Mouse (Mus musculus) embryo, embryonic 10.5 days (tissue): Measurements from ENCODE around the gene Pnpla2.
A peak's percentile ranks its signal among the peaks of the same experiment; 100 is the strongest.
"Not testable (repeated sequence)": the region's sequence is repeated elsewhere in the genome, so short reads cannot be mapped to it uniquely, and the experiment has no call there.

ENCODE experiments used
- DNase-seq: peaks from one replicate; pipeline ENCODE4 v3.0.0-alpha.2; 2015; ENCODE audit warnings: low spot score

Pnpla2 gene

DNA sequence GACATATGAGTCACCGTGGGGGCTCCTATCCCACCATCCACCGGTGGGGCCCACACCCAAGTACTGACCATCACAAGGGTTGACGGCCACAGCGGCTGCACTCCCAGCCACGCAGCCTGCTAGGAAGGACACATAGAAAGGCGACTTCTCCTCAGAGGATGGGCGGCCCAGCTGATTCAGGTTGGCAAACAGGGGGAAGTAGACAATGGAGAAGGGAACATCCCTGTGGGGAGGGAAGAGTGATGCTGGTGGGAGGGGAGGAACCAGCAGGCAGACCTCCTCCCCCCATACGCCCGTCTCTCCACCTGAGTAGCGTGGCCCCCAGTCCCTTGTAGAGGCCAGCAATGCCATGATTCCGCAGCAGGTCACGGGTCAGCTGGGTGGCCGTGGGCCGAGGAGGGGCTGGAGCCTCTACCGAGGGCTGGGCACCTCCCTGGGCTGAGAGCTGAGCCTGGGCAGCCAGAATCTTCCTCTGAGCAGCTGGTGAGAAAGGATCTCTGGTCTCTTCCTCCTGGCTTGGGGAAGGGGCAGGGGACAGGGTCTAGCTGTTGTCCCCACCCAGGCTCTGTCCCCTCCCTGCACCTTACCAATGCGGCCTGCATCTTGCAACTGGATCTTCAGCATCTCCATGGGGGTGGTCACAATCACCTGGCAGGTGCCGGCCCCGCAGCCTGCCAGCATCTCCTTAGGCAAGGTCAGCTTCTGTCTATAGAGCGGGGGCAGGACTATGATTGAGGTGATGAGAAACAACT lies 23.4 kb upstream of the Pnpla2 start:
- DNase-seq = no peak

DNA sequence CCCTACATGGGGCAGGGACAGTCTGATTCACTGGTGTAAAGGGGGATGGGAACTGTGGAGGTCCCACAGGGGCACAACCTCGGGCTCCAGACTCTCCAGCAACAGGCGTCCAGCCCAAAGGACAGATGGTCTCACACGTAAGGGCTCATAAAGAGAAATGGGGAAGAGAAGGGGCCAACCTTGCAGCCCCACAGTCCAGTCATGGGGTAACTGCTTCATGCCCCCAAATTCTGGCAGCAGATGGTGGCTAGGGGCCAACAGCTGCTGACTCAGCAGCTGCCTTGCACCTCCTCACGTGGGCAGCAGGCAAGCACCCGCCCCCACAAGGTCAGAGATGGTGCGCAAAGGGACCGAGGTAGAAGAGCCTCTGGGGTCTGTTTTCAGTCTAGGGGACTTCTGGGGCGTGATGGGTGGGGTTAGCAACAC lies 22.8 kb upstream of the Pnpla2 start:
- DNase-seq = no peak

DNA sequence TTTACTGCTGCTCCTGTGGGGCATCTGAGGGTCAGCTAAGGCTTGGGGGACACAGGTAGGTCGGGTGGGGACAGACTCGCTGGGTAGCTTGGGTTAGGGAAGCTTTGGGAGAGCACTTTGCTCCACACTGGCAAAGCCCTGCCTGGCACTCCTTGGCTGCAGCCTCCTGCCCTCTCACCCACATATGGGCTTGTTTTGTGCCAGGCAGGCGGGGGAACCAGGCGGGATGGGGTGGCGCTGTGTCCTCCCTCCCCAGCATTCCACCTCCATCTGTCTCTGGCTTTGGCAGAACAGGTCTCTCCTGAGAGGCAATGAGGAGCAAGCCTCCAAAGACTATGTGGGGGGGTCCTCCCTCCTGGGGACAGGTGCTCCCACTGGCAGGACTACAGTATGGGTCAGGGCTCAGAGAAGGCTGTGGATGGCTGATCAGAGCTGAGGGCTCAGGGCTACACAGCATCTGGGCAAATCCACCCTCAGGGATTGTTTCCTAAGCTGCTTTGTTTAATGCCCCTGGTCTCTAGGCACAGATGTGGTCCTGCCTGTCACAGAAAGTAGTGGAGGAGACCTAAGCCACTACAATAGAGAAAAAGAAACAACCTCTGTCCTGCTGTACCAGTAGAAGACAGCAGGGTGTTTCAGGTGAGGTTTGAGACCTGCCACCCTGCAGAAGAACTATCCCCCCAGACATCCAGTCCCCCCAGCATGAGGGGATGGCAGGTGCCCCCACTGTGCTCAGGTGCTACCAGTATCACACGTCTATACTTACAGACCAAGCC lies 22.1 kb upstream of the Pnpla2 start:
- DNase-seq = no peak

DNA sequence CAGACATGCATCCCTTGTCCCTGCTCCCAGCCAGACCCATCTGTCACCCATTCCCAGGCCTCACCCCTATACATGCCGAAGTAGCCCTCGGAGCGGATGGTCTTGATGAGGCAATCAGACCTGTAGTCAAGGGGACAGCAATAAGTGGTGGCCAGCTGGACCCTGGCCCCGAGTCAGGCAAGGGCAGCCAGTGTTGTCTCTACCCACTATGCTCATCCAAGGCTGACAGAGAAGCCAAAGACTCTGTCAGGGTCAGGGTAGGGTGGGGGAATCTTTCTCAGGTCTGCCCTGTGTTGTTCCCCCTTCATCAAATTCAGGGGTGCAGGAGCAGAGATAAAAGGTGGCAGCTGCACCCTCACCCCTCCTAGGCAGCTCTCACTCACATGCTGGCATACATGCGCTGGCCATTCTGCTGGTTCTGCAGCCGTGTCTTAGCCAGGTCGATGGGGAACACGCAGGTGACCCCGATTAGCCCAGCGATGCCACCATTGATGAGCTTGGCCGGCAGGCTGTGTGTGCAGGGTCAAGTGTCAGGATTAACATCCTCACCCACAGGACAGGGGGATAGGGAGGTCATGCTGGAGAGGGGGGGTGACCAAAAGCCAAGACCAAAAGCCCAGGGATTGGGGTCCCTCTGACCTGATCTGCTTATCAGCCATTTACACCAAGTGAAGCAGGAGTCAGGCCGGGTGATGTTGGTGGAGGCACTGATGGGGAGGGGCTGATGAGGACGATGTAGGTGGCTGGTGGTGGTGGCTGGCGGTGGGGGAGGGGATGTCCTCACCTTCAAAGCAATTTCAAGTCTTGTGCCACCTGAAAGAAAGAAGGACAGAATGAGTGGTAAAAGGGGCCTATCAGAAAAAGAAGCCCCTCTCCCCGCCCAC lies 21.2 kb upstream of the Pnpla2 start:
- DNase-seq = no peak

DNA sequence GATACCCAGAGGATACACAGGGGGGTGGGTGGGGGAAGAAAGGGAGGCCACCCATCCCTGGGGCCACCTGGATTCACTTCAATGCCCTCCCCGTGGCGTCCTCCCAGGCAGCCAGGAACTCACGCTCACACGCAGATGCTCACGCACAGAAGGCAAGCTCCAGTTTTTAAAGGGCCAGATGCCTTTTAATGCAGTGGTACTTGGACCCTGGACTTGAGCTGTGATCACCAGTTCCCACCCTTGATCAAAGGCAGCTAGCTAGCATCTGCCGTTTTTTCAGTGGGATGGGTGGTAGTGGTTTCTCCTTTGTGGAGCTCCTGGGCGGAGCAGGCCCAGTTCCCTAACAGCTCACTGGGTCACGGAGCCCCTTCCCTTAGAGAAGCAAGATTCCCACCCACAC lies 20.5 kb upstream of the Pnpla2 start:
- peak; percentile 76 for DNase-seq

DNA sequence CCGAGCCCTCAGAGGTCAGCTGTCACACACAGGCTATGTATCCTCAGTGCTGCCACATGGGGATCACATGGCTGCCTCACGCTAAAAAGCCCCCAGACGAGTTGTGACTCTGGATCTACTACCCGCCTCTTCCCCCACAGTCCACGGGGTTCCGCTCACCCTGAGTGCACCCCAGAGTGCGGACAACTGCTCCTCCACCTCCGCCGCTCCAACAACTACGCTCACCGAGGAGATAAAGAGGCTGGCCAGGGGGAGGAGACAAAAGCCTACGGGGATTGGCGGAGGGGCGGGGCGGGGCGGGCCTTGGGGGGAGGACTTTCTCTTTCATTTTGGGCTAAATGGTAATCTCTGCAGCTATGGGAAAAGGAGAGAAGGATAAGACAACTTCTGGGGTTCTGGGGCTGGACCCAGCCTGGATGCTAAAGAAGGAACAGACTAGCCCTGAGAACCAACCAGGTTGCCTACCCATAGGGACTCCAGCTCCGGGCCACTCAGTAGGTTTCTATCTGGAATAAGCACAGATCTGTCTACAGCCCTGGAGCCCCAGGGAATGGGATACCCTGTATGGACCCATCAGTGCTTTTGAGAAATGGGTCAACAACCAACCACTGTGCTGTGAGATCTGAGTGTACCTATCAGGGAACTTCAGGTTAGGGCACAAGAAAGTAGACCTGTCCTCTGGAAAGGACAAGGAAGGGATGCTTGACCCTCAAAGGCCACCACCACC lies 19.7 kb upstream of the Pnpla2 start:
- peak; percentile 70 for DNase-seq

DNA sequence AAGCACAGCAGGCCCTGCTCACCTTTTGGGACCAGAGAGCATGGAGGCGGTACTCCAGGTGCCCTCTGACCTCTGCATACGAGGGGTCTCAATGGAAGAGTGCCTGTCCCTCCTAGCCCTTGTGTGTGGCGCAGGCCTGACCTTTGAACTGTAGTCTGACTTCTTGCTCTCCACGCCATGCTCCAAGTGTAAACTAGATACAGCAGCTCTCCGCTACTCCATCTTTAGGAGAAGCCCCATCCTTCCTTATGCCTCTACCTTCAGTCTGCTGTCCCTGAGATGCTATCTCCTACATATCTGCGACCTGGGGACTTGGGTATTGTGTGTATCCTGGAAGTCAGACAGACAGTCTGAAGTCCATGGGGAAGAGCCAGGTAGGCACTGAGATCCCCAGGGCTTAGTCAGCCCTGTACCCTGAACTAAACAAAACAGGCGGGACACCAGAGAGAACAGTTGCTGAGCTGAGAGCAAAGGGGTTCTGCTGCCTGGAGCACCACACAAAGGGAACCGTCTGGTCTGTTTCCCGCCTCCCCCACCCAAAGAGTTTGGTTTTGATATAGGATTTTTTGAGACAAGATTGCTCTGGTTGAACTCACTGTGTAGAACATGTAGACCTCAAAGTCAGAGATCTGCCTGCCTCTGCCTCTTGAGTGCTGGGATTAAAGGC lies 19.0 kb upstream of the Pnpla2 start:
- DNase-seq = no peak

DNA sequence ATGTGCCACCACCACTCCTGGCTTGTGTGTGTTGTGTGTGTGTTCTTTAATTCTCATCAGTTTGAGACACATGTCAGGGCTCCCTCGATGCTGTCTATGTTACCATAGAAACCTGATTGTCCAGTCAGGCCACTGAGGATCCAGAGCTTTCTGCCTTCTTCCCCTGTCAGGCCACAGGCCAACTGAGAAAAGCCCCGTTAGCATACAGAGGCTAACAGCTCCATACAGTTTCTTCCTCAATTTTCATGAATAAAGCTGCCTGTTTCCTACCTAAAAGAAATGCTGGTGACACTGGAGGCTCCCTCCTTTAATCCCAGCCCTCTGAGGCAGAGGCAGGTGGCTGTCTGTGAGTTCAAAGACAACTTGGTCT lies 18.5 kb upstream of the Pnpla2 start:
- no peak for DNase-seq

DNA sequence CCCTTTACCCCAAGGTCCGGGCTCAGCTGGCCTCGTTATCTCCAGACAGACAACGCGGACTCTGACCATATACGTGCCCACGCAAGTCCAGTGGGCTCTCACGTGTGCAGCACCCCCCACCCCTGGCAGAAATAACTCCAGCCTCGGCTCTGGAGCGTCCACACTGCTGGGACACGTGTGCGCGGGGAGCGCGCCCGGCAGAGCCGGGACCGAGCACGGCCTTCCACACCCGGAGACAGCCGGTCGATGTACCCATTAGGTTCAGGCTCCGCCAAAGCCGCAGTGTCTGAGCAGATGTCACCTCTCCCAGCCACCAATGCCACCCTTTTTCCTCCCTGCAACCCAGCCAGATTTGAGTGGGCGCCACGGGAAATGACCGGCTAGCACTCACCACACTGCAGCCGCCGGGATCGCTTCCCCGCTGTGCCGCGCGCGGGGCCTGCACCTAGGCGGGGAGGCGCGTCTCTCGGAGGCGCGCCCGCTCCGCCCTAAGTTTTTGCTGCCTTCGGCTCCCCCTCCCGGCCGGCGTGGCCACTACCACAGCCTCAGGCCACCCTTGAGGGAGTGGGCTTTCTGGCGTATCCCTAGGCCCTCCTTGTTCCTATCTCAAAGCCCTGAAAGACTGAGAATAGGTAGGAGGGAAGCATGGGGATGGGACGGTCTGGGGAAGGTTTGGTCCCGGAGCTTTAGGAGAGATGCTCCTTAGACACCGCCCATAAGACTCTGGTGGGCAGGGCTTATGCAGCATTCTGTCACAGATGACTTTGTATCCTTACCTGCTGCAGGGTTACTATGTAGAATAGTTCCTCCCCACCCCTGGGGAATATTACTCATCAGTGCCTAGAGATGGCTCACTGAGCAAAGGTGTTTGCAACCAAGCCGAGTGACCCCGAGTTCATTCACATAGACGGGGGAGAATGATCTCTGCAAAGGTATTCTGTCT lies 17.5 kb upstream of the Pnpla2 start, which contains the start of gene Slc25a22:
Gene Slc25a22 (minus strand): TSS at position 715 of the 943 bp plus-strand sequence.
- DNase-seq = peak; percentile 89

DNA sequence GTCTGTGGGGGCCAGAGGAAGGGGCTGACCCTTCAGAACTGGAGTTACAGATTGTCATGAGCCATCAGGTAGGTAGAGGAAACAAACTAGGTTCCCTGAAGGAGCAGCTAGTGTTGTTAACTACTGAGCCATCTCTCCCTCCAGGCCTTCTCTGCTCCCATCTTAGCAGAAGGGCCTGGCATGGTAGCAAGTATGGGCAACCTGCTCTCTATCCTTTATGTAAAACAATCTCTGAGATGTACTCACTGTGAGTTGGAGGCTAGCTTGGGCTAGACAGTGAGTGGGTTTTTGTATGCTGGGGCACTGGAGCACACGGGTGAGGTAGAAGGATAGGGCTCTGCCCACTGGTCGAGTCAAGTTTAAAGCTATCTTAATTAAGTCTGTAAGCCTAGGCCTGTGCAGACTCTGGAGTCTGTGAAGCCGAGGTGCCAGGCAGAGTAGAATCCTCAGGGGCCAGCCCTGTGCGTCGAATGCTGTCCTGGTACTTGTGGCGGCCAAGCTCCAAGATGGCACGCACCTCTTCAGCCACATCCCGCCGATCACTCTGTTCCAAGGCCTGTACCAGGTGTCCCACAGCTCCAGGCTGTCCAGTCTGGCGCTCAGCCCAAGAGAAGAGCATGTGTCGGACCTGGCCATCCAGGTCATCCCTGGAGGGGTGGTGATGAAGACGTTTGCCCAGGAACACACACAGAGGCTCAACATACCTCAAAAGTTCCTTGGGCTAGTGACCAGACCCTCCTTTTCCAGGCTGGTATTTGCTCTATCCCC lies 16.6 kb upstream of the Pnpla2 start:
- no peak for DNase-seq

DNA sequence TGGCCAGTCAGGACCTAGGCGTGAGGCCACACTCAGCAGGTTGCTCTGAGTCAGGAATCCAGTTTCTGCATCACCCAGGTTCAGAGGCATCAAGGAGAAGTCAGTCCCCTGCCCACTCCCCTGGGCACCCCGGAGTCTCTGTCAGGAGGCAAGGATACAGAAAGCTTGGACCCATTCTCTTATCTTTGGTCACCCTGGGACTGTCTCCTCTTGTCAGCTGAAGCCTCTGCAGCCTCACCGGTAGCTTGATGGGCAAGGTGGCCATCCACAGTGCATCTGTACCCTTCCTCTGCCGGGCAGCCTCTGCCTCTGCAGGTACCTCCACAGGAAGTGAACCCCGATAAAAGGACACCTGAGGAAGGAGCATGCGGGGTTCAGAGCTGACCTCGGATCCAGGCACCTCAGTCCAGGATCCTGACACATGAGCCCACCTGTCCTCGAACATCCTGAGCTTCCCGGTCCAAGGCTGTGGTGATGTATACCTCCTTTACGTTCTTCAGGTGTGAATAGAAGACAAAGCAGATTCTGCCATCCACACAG lies 15.8 kb upstream of the Pnpla2 start:
- no peak for DNase-seq

DNA sequence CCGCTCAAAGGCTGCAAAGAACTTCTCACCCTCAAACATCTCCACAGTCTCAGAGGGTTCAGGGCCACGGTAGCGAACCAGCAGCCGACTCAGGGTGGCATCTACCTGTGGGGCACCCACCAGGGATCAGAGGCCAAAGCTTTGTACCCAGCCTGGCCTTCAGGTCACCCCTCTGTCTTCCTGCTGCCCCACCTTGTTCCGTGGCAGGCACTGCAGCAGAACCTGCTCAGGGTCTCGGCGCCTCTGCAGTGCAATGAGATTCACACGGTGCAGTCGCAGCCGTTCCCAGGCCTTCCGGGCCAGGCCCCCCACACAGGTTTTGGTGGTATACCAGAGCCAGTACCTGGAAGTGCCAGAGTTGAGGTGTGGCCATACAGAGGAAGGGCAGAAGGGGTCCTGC lies 15.2 kb upstream of the Pnpla2 start:
- no peak for DNase-seq

DNA sequence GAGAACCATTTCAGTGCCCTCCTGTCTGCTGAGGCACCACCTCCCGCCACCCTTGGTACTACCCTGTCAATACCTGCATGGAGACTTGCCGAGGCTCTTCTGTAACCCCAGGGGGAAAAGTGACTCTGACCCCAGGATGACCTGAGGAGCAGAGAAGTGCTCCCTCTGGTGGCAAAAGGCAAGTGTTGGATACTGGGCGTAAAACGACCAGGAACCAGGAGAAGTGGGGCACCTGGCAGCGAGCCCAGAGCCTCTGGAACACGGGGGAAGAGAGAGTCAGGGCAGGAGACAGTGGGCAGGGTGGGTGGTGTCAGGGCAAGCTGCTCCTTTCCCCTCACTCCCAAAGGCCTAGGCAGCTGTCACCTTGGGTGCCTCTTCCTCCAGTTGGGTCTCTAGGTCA lies 14.4 kb upstream of the Pnpla2 start:
- peak; percentile 71 for DNase-seq

DNA sequence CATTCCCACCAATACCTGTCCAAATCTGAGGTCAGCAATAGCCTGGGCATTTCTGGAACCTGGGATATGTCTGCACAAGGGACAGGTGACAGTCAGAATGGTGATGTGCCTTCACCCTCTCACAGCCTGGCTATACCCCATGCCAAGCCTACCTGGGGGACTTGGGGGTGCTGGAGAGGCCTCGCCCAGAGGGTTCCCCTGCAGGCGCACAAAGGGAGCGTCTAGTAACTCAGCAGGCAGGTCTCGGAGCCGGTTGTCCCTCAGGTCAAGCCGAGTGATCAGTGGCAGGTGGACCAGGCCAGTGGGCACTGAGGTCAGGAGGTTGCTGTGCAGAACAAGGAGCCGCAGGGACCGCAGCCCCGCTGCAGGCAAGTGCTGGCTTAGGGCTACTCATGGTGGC lies 13.5 kb upstream of the Pnpla2 start:
- no peak for DNase-seq

DNA sequence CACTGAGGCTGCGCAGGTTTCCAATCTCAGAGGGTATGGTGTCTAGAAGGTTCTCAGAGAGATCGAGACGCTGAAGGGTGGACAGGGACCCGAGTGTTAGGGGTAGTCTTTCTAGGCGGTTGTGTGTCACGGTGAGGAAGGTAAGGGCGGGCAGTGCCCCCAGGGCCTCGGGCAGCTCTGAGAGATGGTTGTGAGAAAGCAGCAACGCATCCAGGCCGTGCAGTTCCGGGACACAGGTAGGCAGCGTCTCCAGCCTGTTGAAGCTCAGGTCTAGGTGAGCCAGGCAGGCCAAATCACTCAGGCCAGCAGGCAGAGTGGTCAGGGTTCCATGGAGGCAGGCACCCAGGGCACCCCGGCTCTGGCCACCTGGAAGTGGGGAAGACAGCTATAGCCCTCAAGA lies 12.8 kb upstream of the Pnpla2 start:
- DNase-seq = no peak

DNA sequence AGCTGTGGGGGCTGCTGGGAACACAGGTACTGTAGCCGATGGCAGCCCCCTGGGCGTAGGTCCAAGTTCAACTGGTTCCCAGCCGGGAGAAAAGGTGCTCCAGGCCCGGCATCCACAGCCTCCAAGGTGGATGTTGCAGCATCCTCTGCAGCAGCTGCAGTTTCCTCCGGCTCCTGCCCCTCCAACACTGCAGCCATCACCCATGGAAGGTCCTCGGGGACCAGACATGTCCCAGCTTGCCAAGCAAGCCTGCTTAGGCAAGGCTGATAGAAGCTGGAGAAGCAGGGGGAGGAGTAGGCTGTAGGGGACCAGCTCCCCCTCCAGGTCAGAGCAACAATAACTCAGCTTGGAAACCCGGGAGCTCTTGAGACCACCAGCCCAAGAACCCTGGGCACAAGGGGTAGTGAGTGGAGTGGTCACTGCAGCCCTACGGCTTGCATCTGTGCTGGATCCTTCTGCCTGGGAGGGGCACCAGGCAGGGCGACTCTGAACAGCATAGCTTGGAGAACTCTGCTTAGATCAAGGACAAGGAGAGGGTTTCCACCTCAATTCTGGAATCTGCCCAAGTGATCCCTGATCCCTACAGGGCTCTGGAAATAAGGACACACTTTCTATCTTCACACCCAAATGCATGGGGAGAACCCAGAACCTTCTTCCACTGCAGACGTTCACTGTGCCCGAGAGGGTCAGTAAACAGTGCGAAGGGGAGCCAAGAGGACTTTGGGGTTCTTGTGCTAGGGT lies 11.7 kb upstream of the Pnpla2 start:
- DNase-seq = peak; percentile 77

DNA sequence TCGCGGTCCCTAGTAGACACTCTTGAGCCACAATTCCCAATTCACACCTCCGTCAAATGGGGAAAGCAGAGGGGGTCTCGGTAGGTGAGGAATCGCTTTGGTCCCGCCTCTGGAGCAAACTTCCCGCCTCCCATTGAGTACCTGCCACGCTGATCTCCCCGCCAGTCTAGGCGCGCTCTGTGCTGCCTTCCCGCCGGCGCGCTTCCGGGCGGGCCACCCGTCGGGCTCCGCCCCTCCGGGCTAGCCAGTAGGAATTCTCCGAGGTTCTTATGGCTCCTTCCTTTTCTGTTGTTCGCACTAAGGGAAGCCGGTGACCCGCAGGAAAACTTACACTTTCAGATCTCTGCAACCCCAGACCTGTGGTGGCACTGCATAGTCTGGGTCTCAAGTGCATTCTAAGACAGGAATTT lies 11.2 kb upstream of the Pnpla2 start, which contains the start of gene Pidd1:
Gene Pidd1 (minus strand): TSS at position 198 of the 410 bp plus-strand sequence.
- DNase-seq = peak; percentile 90

DNA sequence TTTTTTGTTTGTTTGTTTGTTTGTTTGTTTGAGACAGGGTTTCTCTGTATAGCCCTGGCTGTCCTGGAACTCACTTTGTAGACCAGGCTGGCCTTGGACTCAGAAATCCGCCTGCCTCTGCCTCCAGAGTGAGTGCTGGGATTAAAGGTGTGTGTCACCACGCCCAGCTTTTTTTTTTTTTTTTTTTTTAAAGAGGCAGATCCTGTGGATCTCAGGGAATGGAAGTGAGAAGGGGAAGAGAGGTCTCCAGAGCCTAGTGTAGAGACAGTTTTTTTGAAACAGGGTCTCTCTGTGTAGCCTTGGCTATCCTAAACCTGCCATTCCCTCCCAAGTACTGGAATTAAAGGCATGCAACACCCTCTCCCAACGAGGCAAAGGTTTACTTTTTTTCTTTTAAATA lies 8.6 kb upstream of the Pnpla2 start:
- DNase-seq = not testable (repeated sequence)
